Mouse (Mus musculus): Measurements from ENCODE around the gene Bcl3. TPM values are rescaled to one million over a fixed set of nuclear protein-coding genes. Genes with fewer than 3 reads are reported as not detected.

The Bcl3 gene
- polyA plus RNA-seq, 1 experiment, result 226 TPM

- Histone ChIP-seq H3K4me1 (ENCODE audit: control insufficient read depth, insufficient read depth, insufficient read length, low read length) (peaks cover 35% of the 10 kb centered on the region), H3K36me3 (ENCODE audit: control insufficient read depth, insufficient read depth, low read length) (no peaks in the 10 kb centered on the region), H3K27me3 (ENCODE audit: control insufficient read depth, insufficient read depth, low read length) (no peaks in the 10 kb centered on the region), H3K27ac (ENCODE audit: insufficient read depth, low read depth, low read length) (0 out of 2 replicates have a peak overlapping the region, but pooled peaks have one; percentile 30), H3K4me3 (ENCODE audit: low read depth, low read length) (no peak overlapping the region)
- no peak for TF ChIP-seq POLR2A (IDR thresholded peaks at IDR 0.05; ENCODE audit: low read depth, low read length)
- no peak for TF ChIP-seq CTCF (IDR thresholded peaks at IDR 0.05; ENCODE audit: extremely low read depth, insufficient read length, insufficient replicate concordance, low read depth, low read length)
- WGBS, result 21% methylated on average over 2 of the region's 2 CpGs
Observed at GRCm38 (mm10) chr7:19864241-19864640, 41.7 kb upstream of the Bcl3 start.

- WGBS, result 86% methylated on average over 9 of the region's 9 CpGs
- no peaks in the 10 kb centered on the region for H3K27me3 ChIP-seq (ENCODE audit: control insufficient read depth, insufficient read depth, low read length)
- H3K4me3 ChIP-seq (ENCODE audit: low read depth, low read length), result no peak within 1 kb of the TSS
- TF ChIP-seq CTCF (IDR thresholded peaks at IDR 0.05; ENCODE audit: extremely low read depth, insufficient read length, insufficient replicate concordance, low read depth, low read length) (no peak), POLR2A (IDR thresholded peaks at IDR 0.05; ENCODE audit: low read depth, low read length) (no peak)
- H3K36me3 ChIP-seq (ENCODE audit: control insufficient read depth, insufficient read depth, low read length), result no peaks in the 10 kb centered on the region
- H3K4me1 ChIP-seq (ENCODE audit: control insufficient read depth, insufficient read depth, insufficient read length, low read length), result peaks cover 20% of the 10 kb centered on the region; the same call in 1 of the 2 replicates
- no peak within 1 kb of the TSS for H3K27ac ChIP-seq (ENCODE audit: insufficient read depth, low read depth, low read length)
Observed at GRCm38 (mm10) chr7:19861199-19861598, 38.6 kb upstream of the Bcl3 start, which contains the start of gene Ceacam16. TSS of gene Ceacam16 (minus strand) at chr7:19861299.

- no peaks in the 10 kb centered on the region for H3K36me3 ChIP-seq (ENCODE audit: control insufficient read depth, insufficient read depth, low read length)
- WGBS, result 78% methylated on average over 10 of the region's 10 CpGs
- H3K27ac ChIP-seq (ENCODE audit: insufficient read depth, low read depth, low read length), result no peak overlapping the region
- no peaks in the 10 kb centered on the region for H3K27me3 ChIP-seq (ENCODE audit: control insufficient read depth, insufficient read depth, low read length)
- peaks cover 8% of the 10 kb centered on the region; the same call in 1 of the 2 replicates for H3K4me1 ChIP-seq (ENCODE audit: control insufficient read depth, insufficient read depth, insufficient read length, low read length)
- H3K4me3 ChIP-seq (ENCODE audit: low read depth, low read length), result no peak overlapping the region
- TF ChIP-seq POLR2A (IDR thresholded peaks at IDR 0.05; ENCODE audit: low read depth, low read length) (no peak), CTCF (IDR thresholded peaks at IDR 0.05; ENCODE audit: extremely low read depth, insufficient read length, insufficient replicate concordance, low read depth, low read length) (no peak)
Observed at GRCm38 (mm10) chr7:19859740-19860139, 37.2 kb upstream of the Bcl3 start.

GRCm38 (mm10) chr7:19856283-19856682 lies 33.7 kb upstream of the Bcl3 start:
- no peak for TF ChIP-seq CTCF (IDR thresholded peaks at IDR 0.05; ENCODE audit: extremely low read depth, insufficient read length, insufficient replicate concordance, low read depth, low read length)
- TF ChIP-seq POLR2A (IDR thresholded peaks at IDR 0.05; ENCODE audit: low read depth, low read length), result no peak
- 85% methylated on average over 6 of the region's 6 CpGs for WGBS

GRCm38 (mm10) chr7:19855663-19856062 lies 33.1 kb upstream of the Bcl3 start:
- Histone ChIP-seq H3K27ac (ENCODE audit: insufficient read depth, low read depth, low read length) (no peak overlapping the region), H3K4me1 (ENCODE audit: control insufficient read depth, insufficient read depth, insufficient read length, low read length) (peaks cover 4% of the 10 kb centered on the region), H3K4me3 (ENCODE audit: low read depth, low read length) (no peak overlapping the region), H3K27me3 (ENCODE audit: control insufficient read depth, insufficient read depth, low read length) (no peaks in the 10 kb centered on the region), H3K36me3 (ENCODE audit: control insufficient read depth, insufficient read depth, low read length) (no peaks in the 10 kb centered on the region)
- TF ChIP-seq CTCF (IDR thresholded peaks at IDR 0.05; ENCODE audit: extremely low read depth, insufficient read length, insufficient replicate concordance, low read depth, low read length) (no peak), POLR2A (IDR thresholded peaks at IDR 0.05; ENCODE audit: low read depth, low read length) (no peak)
- WGBS, result 69% methylated on average over 5 of the region's 5 CpGs

More at GRCm38 (mm10) chr7:19856283-19856682, 33.7 kb upstream of the Bcl3 start:
- Histone ChIP-seq H3K27me3 (ENCODE audit: control insufficient read depth, insufficient read depth, low read length) (no peaks in the 10 kb centered on the region), H3K36me3 (ENCODE audit: control insufficient read depth, insufficient read depth, low read length) (no peaks in the 10 kb centered on the region), H3K4me1 (ENCODE audit: control insufficient read depth, insufficient read depth, insufficient read length, low read length) (peaks cover 4% of the 10 kb centered on the region), H3K27ac (ENCODE audit: insufficient read depth, low read depth, low read length) (no peak overlapping the region), H3K4me3 (ENCODE audit: low read depth, low read length) (no peak overlapping the region)

- WGBS, result 86% methylated on average over 20 of the region's 20 CpGs
- Histone ChIP-seq H3K4me3 (ENCODE audit: low read depth, low read length) (no peak overlapping the region), H3K4me1 (ENCODE audit: control insufficient read depth, insufficient read depth, insufficient read length, low read length) (peaks cover 4% of the 10 kb centered on the region)
Observed at GRCm38 (mm10) chr7:19853526-19853925, 31.0 kb upstream of the Bcl3 start.

GRCm38 (mm10) chr7:19851858-19852570 lies 29.4 kb upstream of the Bcl3 start, which contains the start of gene Gm19345:
TSS of gene Gm19345 (plus strand) at chr7:19852003.
- peaks cover 4% of the 10 kb centered on the region for H3K4me1 ChIP-seq (ENCODE audit: control insufficient read depth, insufficient read depth, insufficient read length, low read length)
- 5% methylated on average over 32 of the region's 33 CpGs for WGBS
- no peaks in the 10 kb centered on the region for H3K36me3 ChIP-seq (ENCODE audit: control insufficient read depth, insufficient read depth, low read length)
- TF ChIP-seq POLR2A (IDR thresholded peaks at IDR 0.05; ENCODE audit: low read depth, low read length) (no peak), CTCF (IDR thresholded peaks at IDR 0.05; ENCODE audit: extremely low read depth, insufficient read length, insufficient replicate concordance, low read depth, low read length) (no peak)
- no peaks in the 10 kb centered on the region for H3K27me3 ChIP-seq (ENCODE audit: control insufficient read depth, insufficient read depth, low read length)
- peak within 1 kb of the TSS; percentile 28 for H3K4me3 ChIP-seq (ENCODE audit: low read depth, low read length)
- no peak within 1 kb of the TSS for H3K27ac ChIP-seq (ENCODE audit: insufficient read depth, low read depth, low read length)

More at GRCm38 (mm10) chr7:19853526-19853925, 31.0 kb upstream of the Bcl3 start:
- no peak for TF ChIP-seq POLR2A (IDR thresholded peaks at IDR 0.05; ENCODE audit: low read depth, low read length)
- no peak for TF ChIP-seq CTCF (IDR thresholded peaks at IDR 0.05; ENCODE audit: extremely low read depth, insufficient read length, insufficient replicate concordance, low read depth, low read length)
- Histone ChIP-seq H3K27me3 (ENCODE audit: control insufficient read depth, insufficient read depth, low read length) (no peaks in the 10 kb centered on the region), H3K27ac (ENCODE audit: insufficient read depth, low read depth, low read length) (no peak overlapping the region), H3K36me3 (ENCODE audit: control insufficient read depth, insufficient read depth, low read length) (no peaks in the 10 kb centered on the region)

All from small intestine, adult 2 months (tissue).